Mouse (Mus musculus): ENCODE measurements around the gene Rnf39.

- TF ChIP-seq TAL1 (IDR thresholded peaks at IDR 0.05; ENCODE audit: low read length) (no peak), GATA1 (IDR thresholded peaks at IDR 0.05; ENCODE audit: low read length) (no peak)
Measured at GRCm38 (mm10) chr17:36947051-36947819, 4.5 kb downstream of the Rnf39 start.

Data from erythroblast, embryonic 14.5 days (primary cell).